Mouse (Mus musculus): Measurements from ENCODE around the gene Ttc12.

Gene Ttc12

GRCm38 (mm10) chr9:49488912-49489895, 3.2 kb upstream of the Ttc12 start:
- DNase-seq (ENCODE audit: low spot score in 2 of 2) = peak; percentile 58 to 82

- DNase-seq (ENCODE audit: low spot score in 2 of 2) = no peak
Measured at GRCm38 (mm10) chr9:49488258-49488657, 2.2 kb upstream of the Ttc12 start.

- no peak for DNase-seq (ENCODE audit: low spot score in 2 of 2)
Measured at GRCm38 (mm10) chr9:49487657-49487943, 1.6 kb upstream of the Ttc12 start.

GRCm38 (mm10) chr9:49486805-49487656, 1.0 kb upstream of the Ttc12 start:
- DNase-seq (ENCODE audit: low spot score in 2 of 2) = no peak

GRCm38 (mm10) chr9:49485250-49485891, 654 bp downstream of the Ttc12 start:
- no peak for DNase-seq (ENCODE audit: low spot score in 2 of 2)

- DNase-seq (ENCODE audit: low spot score in 2 of 2) = no peak
Measured at GRCm38 (mm10) chr9:49483316-49483715, 2.7 kb downstream of the Ttc12 start.

- DNase-seq (ENCODE audit: low spot score in 2 of 2) = no peak
Measured at GRCm38 (mm10) chr9:49472126-49472525, 13.9 kb downstream of the Ttc12 start.

- no peak for DNase-seq (ENCODE audit: low spot score in 2 of 2)
Measured at GRCm38 (mm10) chr9:49470946-49471345, 15.1 kb downstream of the Ttc12 start.

- DNase-seq (ENCODE audit: low spot score in 2 of 2) = no peak
Measured at GRCm38 (mm10) chr9:49470006-49470405, 16.0 kb downstream of the Ttc12 start.

GRCm38 (mm10) chr9:49456136-49456535, 29.9 kb downstream of the Ttc12 start:
- no peak for DNase-seq (ENCODE audit: low spot score in 2 of 2)

- no peak for DNase-seq (ENCODE audit: low spot score in 2 of 2)
Measured at GRCm38 (mm10) chr9:49452396-49452795, 33.6 kb downstream of the Ttc12 start.

- no peak for DNase-seq (ENCODE audit: low spot score in 2 of 2)
Measured at GRCm38 (mm10) chr9:49450491-49450890, 35.5 kb downstream of the Ttc12 start.

GRCm38 (mm10) chr9:49442621-49443020, 43.4 kb downstream of the Ttc12 start:
- no peak for DNase-seq (ENCODE audit: low spot score in 2 of 2)

- no peak for DNase-seq (ENCODE audit: low spot score in 2 of 2)
Measured at GRCm38 (mm10) chr9:49427478-49427877, 58.5 kb downstream of the Ttc12 start.

- DNase-seq (ENCODE audit: low spot score in 2 of 2) = no peak
Measured at GRCm38 (mm10) chr9:49426921-49427320, 59.1 kb downstream of the Ttc12 start, which contains the start of gene Ankk1. Ankk1 (minus strand) TSS chr9:49427021.

GRCm38 (mm10) chr9:49425585-49425984, 60.4 kb downstream of the Ttc12 start:
- DNase-seq (ENCODE audit: low spot score in 2 of 2) = no peak

GRCm38 (mm10) chr9:49423866-49424265, 62.2 kb downstream of the Ttc12 start:
- DNase-seq (ENCODE audit: low spot score in 2 of 2) = no peak

GRCm38 (mm10) chr9:49410621-49411020, 75.4 kb downstream of the Ttc12 start:
- DNase-seq (ENCODE audit: low spot score in 2 of 2) = no peak

GRCm38 (mm10) chr9:49407028-49407427, 79.0 kb downstream of the Ttc12 start:
- no peak for DNase-seq (ENCODE audit: low spot score in 2 of 2)

GRCm38 (mm10) chr9:49403711-49404110, 82.3 kb downstream of the Ttc12 start:
- no peak for DNase-seq (ENCODE audit: low spot score in 2 of 2)

GRCm38 (mm10) chr9:49396006-49396405, 90.0 kb downstream of the Ttc12 start:
- no peak for DNase-seq (ENCODE audit: low spot score in 2 of 2)

GRCm38 (mm10) chr9:49392242-49392641, 93.8 kb downstream of the Ttc12 start:
- DNase-seq (ENCODE audit: low spot score in 2 of 2) = no peak

Measured in frontal cortex, postnatal 10 days (tissue).